Mouse (Mus musculus): ENCODE data around the gene Mical2. TPM values are rescaled to one million over a fixed set of nuclear protein-coding genes. Genes with fewer than 3 reads are reported as not detected.

Gene Mical2
- polyA plus RNA-seq, 1 experiment from 2014 or later = 1.9 TPM

GRCm38 (mm10) chr7:112242587-112242986 is 16.9 kb downstream of the Mical2 start:
- WGBS = 76% methylated on average over 6 of the region's 6 CpGs
- no peaks in the 10 kb centered on the region for H3K36me3 ChIP-seq (ENCODE audit: control insufficient read depth, insufficient read depth, low read length)
- no peak overlapping the region for H3K27ac ChIP-seq (ENCODE audit: low read depth, low read length)
- ATAC-seq (replicated peaks; ENCODE audit: low FRiP score) (no peak), DNase-seq (ENCODE audit: low spot score) (no peak)
- no peak overlapping the region for H3K9ac ChIP-seq (ENCODE audit: low read length)
- H3K9me3 ChIP-seq (ENCODE audit: control insufficient read depth, low read length) = no peaks in the 10 kb centered on the region
- no peak overlapping the region for H3K4me3 ChIP-seq (ENCODE audit: low read depth, low read length)
- H3K4me1 ChIP-seq (replicated peaks; ENCODE audit: control insufficient read depth, insufficient read depth, low read length) = no peaks in the 10 kb centered on the region
- H3K27me3 ChIP-seq (ENCODE audit: control insufficient read depth, insufficient read depth, low read length) = no peaks in the 10 kb centered on the region
- H3K4me2 ChIP-seq (ENCODE audit: low read depth, low read length, severe bottlenecking) = no peak overlapping the region

GRCm38 (mm10) chr7:112244071-112244470 is 18.4 kb downstream of the Mical2 start:
- no peaks in the 10 kb centered on the region for H3K27me3 ChIP-seq (ENCODE audit: control insufficient read depth, insufficient read depth, low read length)
- no peaks in the 10 kb centered on the region for H3K4me1 ChIP-seq (replicated peaks; ENCODE audit: control insufficient read depth, insufficient read depth, low read length)
- no peak overlapping the region for H3K4me3 ChIP-seq (ENCODE audit: low read depth, low read length)
- 70% methylated on average over 2 of the region's 2 CpGs for WGBS
- no peaks in the 10 kb centered on the region for H3K9me3 ChIP-seq (ENCODE audit: control insufficient read depth, low read length)
- DNase-seq (ENCODE audit: low spot score) (no peak), ATAC-seq (replicated peaks; ENCODE audit: low FRiP score) (no peak)
- no peak overlapping the region for H3K4me2 ChIP-seq (ENCODE audit: low read depth, low read length, severe bottlenecking)
- H3K9ac ChIP-seq (ENCODE audit: low read length) = no peak overlapping the region
- H3K36me3 ChIP-seq (ENCODE audit: control insufficient read depth, insufficient read depth, low read length) = no peaks in the 10 kb centered on the region
- H3K27ac ChIP-seq (ENCODE audit: low read depth, low read length) = no peak overlapping the region

DNA sequence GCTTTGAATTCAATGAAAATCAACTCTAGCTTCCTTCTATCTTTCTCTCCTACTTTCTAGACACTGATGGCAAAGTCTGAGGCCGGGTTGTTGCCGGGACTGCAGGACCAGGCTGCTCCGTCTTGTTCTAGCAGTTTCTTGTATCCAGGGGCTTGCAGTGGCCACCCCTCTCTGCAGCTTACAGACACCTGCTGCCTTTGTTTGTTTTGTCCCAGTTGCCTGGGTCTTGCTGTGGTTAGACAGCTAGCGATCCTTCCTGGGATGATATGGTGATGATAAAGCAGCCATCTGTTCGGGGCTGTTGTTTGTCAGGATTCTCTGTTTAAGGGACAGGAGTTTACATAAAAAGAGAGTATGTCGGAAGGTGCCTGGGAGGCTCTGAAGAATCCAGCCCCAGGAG is 19.0 kb downstream of the Mical2 start:
- Histone ChIP-seq H3K4me3 (ENCODE audit: low read depth, low read length) (no peak overlapping the region), H3K27me3 (ENCODE audit: control insufficient read depth, insufficient read depth, low read length) (no peaks in the 10 kb centered on the region), H3K27ac (ENCODE audit: low read depth, low read length) (no peak overlapping the region), H3K36me3 (ENCODE audit: control insufficient read depth, insufficient read depth, low read length) (no peaks in the 10 kb centered on the region), H3K4me1 (replicated peaks; ENCODE audit: control insufficient read depth, insufficient read depth, low read length) (no peaks in the 10 kb centered on the region), H3K9ac (ENCODE audit: low read length) (no peak overlapping the region), H3K9me3 (ENCODE audit: control insufficient read depth, low read length) (no peaks in the 10 kb centered on the region), H3K4me2 (ENCODE audit: low read depth, low read length, severe bottlenecking) (no peak overlapping the region)
- DNase-seq (ENCODE audit: low spot score) = no peak
- 49% methylated on average over 6 of the region's 6 CpGs for WGBS
- no peak for ATAC-seq (replicated peaks; ENCODE audit: low FRiP score)

- Histone ChIP-seq H3K27ac (ENCODE audit: low read depth, low read length) (no peak overlapping the region), H3K4me1 (replicated peaks; ENCODE audit: control insufficient read depth, insufficient read depth, low read length) (no peaks in the 10 kb centered on the region), H3K4me2 (ENCODE audit: low read depth, low read length, severe bottlenecking) (no peak overlapping the region), H3K9ac (ENCODE audit: low read length) (no peak overlapping the region), H3K27me3 (ENCODE audit: control insufficient read depth, insufficient read depth, low read length) (no peaks in the 10 kb centered on the region), H3K9me3 (ENCODE audit: control insufficient read depth, low read length) (no peaks in the 10 kb centered on the region), H3K36me3 (ENCODE audit: control insufficient read depth, insufficient read depth, low read length) (no peaks in the 10 kb centered on the region), H3K4me3 (ENCODE audit: low read depth, low read length) (no peak overlapping the region)
- WGBS = 86% methylated on average over 4 of the region's 4 CpGs
- DNase-seq (ENCODE audit: low spot score) (no peak), ATAC-seq (replicated peaks; ENCODE audit: low FRiP score) (no peak)
Observed at GRCm38 (mm10) chr7:112245839-112246438, 20.3 kb downstream of the Mical2 start.

GRCm38 (mm10) chr7:112246442-112246841 is 20.8 kb downstream of the Mical2 start:
- Histone ChIP-seq H3K36me3 (ENCODE audit: control insufficient read depth, insufficient read depth, low read length) (no peaks in the 10 kb centered on the region), H3K9ac (ENCODE audit: low read length) (no peak overlapping the region), H3K27ac (ENCODE audit: low read depth, low read length) (no peak overlapping the region), H3K4me2 (ENCODE audit: low read depth, low read length, severe bottlenecking) (no peak overlapping the region), H3K4me3 (ENCODE audit: low read depth, low read length) (no peak overlapping the region), H3K4me1 (replicated peaks; ENCODE audit: control insufficient read depth, insufficient read depth, low read length) (no peaks in the 10 kb centered on the region), H3K9me3 (ENCODE audit: control insufficient read depth, low read length) (no peaks in the 10 kb centered on the region), H3K27me3 (ENCODE audit: control insufficient read depth, insufficient read depth, low read length) (no peaks in the 10 kb centered on the region)
- ATAC-seq (replicated peaks; ENCODE audit: low FRiP score) (no peak), DNase-seq (ENCODE audit: low spot score) (no peak)
- 91% methylated on average over 4 of the region's 4 CpGs for WGBS

DNA sequence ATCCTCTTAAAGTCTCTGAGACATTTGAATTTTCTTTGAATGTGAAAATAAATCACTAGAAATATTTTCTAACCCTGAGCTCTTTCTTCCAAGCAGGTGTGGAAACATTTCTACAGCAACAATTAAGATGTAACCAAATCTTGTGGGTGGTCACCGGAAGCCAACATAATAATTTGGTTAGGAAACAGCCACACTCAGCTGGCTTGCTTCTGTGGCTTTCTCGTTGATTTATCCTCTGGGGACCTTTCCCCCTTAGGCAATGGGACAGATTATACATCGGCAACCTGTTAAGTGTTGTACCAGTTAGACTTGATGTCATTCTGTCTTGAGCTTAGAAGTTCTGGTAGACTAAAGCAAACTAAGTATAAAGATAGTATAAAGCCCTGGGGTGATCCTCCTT is 22.2 kb downstream of the Mical2 start:
- H3K4me3 ChIP-seq (ENCODE audit: low read depth, low read length) = no peak overlapping the region
- H3K9me3 ChIP-seq (ENCODE audit: control insufficient read depth, low read length) = no peaks in the 10 kb centered on the region
- H3K27me3 ChIP-seq (ENCODE audit: control insufficient read depth, insufficient read depth, low read length) = no peaks in the 10 kb centered on the region
- 82% methylated on average over 3 of the region's 3 CpGs for WGBS
- no peaks in the 10 kb centered on the region for H3K36me3 ChIP-seq (ENCODE audit: control insufficient read depth, insufficient read depth, low read length)
- ATAC-seq (replicated peaks; ENCODE audit: low FRiP score) = no peak
- no peak overlapping the region for H3K4me2 ChIP-seq (ENCODE audit: low read depth, low read length, severe bottlenecking)
- H3K27ac ChIP-seq (ENCODE audit: low read depth, low read length) = no peak overlapping the region
- H3K9ac ChIP-seq (ENCODE audit: low read length) = no peak overlapping the region
- H3K4me1 ChIP-seq (replicated peaks; ENCODE audit: control insufficient read depth, insufficient read depth, low read length) = no peaks in the 10 kb centered on the region
- DNase-seq (ENCODE audit: low spot score) = no peak

GRCm38 (mm10) chr7:112249476-112249875 is 23.8 kb downstream of the Mical2 start:
- Histone ChIP-seq H3K4me3 (ENCODE audit: low read depth, low read length) (no peak overlapping the region), H3K4me1 (replicated peaks; ENCODE audit: control insufficient read depth, insufficient read depth, low read length) (no peaks in the 10 kb centered on the region), H3K9me3 (ENCODE audit: control insufficient read depth, low read length) (no peaks in the 10 kb centered on the region), H3K4me2 (ENCODE audit: low read depth, low read length, severe bottlenecking) (no peak overlapping the region), H3K36me3 (ENCODE audit: control insufficient read depth, insufficient read depth, low read length) (no peaks in the 10 kb centered on the region), H3K9ac (ENCODE audit: low read length) (no peak overlapping the region), H3K27me3 (ENCODE audit: control insufficient read depth, insufficient read depth, low read length) (no peaks in the 10 kb centered on the region), H3K27ac (ENCODE audit: low read depth, low read length) (no peak overlapping the region)
- ATAC-seq (replicated peaks; ENCODE audit: low FRiP score) (no peak), DNase-seq (ENCODE audit: low spot score) (no peak)
- WGBS = 84% methylated on average over 4 of the region's 4 CpGs

DNA sequence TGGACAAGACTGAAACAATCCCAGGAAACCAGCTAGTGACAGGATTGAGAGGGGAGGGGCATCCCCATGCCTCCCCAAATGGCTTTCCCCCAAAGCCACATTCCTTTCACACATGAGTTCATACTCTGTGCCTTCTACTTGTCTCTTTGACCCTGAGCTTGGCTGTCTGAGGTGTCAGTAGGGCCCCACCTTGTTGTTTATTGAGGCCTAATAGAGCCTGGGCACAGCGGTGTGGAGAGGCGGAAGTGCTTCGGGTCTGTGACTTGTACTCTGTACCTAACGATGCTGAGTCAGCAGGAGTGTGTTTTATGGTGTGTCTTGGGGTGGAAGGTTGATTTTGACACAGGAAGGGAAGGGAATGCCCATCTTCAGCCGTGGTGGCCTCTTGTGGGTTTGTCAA is 26.4 kb downstream of the Mical2 start:
- 86% methylated on average over 5 of the region's 5 CpGs for WGBS

GRCm38 (mm10) chr7:112254233-112254632 is 28.6 kb downstream of the Mical2 start:
- DNase-seq (ENCODE audit: low spot score) = no peak
- H3K27ac ChIP-seq (ENCODE audit: low read depth, low read length) = no peak overlapping the region
- ATAC-seq (replicated peaks; ENCODE audit: low FRiP score) = no peak
- H3K4me2 ChIP-seq (ENCODE audit: low read depth, low read length, severe bottlenecking) = no peak overlapping the region
- 73% methylated on average over 3 of the region's 3 CpGs for WGBS
- no peak overlapping the region for H3K4me3 ChIP-seq (ENCODE audit: low read depth, low read length)
- H3K4me1 ChIP-seq (replicated peaks; ENCODE audit: control insufficient read depth, insufficient read depth, low read length) = no peaks in the 10 kb centered on the region
- H3K9ac ChIP-seq (ENCODE audit: low read length) = no peak overlapping the region
- no peaks in the 10 kb centered on the region for H3K36me3 ChIP-seq (ENCODE audit: control insufficient read depth, insufficient read depth, low read length)
- H3K27me3 ChIP-seq (ENCODE audit: control insufficient read depth, insufficient read depth, low read length) = no peaks in the 10 kb centered on the region
- no peaks in the 10 kb centered on the region for H3K9me3 ChIP-seq (ENCODE audit: control insufficient read depth, low read length)

More for the DNA sequence above, 26.4 kb downstream of the Mical2 start:
- Histone ChIP-seq H3K4me2 (ENCODE audit: low read depth, low read length, severe bottlenecking) (no peak overlapping the region), H3K36me3 (ENCODE audit: control insufficient read depth, insufficient read depth, low read length) (no peaks in the 10 kb centered on the region), H3K4me3 (ENCODE audit: low read depth, low read length) (no peak overlapping the region), H3K4me1 (replicated peaks; ENCODE audit: control insufficient read depth, insufficient read depth, low read length) (no peaks in the 10 kb centered on the region), H3K27ac (ENCODE audit: low read depth, low read length) (no peak overlapping the region), H3K27me3 (ENCODE audit: control insufficient read depth, insufficient read depth, low read length) (no peaks in the 10 kb centered on the region), H3K9me3 (ENCODE audit: control insufficient read depth, low read length) (no peaks in the 10 kb centered on the region), H3K9ac (ENCODE audit: low read length) (no peak overlapping the region)
- ATAC-seq (replicated peaks; ENCODE audit: low FRiP score) (no peak), DNase-seq (ENCODE audit: low spot score) (no peak)

Measured in forebrain, embryonic 11.5 days (tissue).